Mouse (Mus musculus) liver, adult 2 months (tissue): ENCODE results near the gene Ube2i. TPM values are rescaled to one million over a fixed set of nuclear protein-coding genes. Genes with fewer than 3 reads are reported as not detected.

Experiments used
- DNase-seq: peaks from one replicate; pipeline ENCODE4 v3.0.0-alpha.2; 2011; ENCODE audit warnings: low read depth, low spot score; ENCODE audit errors: extremely low read depth
- H3K27ac ChIP-seq: fragments of 200-500 bp; replicated peaks from 2 replicates; pipeline ENCODE4 v1.5.1; 2012; ENCODE audit warnings: low read depth, mild to moderate bottlenecking, control low read depth, inconsistent platforms, low read length; ENCODE audit not compliant: insufficient read depth
- H3K27me3 ChIP-seq: fragments of 200-500 bp; 2 replicates; pipeline ENCODE4 v1.6.1; 2012; ENCODE audit warnings: mild to moderate bottlenecking, moderate library complexity, low read length, inconsistent platforms; ENCODE audit not compliant: control insufficient read depth, insufficient read depth
- H3K36me3 ChIP-seq: fragments of 200-500 bp; 2 replicates; pipeline ENCODE4 v1.6.1; 2012; ENCODE audit warnings: low read length, inconsistent platforms; ENCODE audit not compliant: control insufficient read depth, insufficient read depth
- H3K4me1 ChIP-seq: fragments of 200-500 bp; 2 replicates; pipeline ENCODE4 v1.6.1; 2011; ENCODE audit warnings: low read length; ENCODE audit not compliant: control insufficient read depth, insufficient read depth
- H3K4me3 ChIP-seq: fragments of 200-500 bp; 2 replicates; pipeline ENCODE4 v1.5.1; 2011; ENCODE audit warnings: low read depth, mild to moderate bottlenecking, control low read depth, low read length, moderate library complexity; ENCODE audit not compliant: insufficient read depth
- H3K79me2 ChIP-seq: fragments of 200-500 bp; 2 replicates; pipeline ENCODE4 v1.6.1; 2012; ENCODE audit warnings: inconsistent platforms, mild to moderate bottlenecking, low read length, moderate library complexity; ENCODE audit not compliant: control insufficient read depth, insufficient read depth
- H3K9ac ChIP-seq: fragments of 200-500 bp; 2 replicates; pipeline ENCODE4 v1.6.1; 2012; ENCODE audit warnings: low read depth, mild to moderate bottlenecking, control low read depth, inconsistent platforms, low read length
- CTCF ChIP-seq: fragments of 200-500 bp; IDR thresholded peaks from 2 replicates; pipeline ENCODE4 v1.5.1; 2011; ENCODE audit warnings: low read depth, low read length, control low read depth
- POLR2A ChIP-seq: fragments of 200-500 bp; IDR thresholded peaks from 2 replicates; pipeline ENCODE4 v1.6.1; 2011; ENCODE audit warnings: low read length, control low read depth; ENCODE audit not compliant: insufficient read depth; ENCODE audit errors: extremely low read depth
- WGBS: fragments of 180-500 bp; shearing (Covaris S2); methylation state at CpG from one replicate; pipeline ENCODE4 v1.1.7; 2018; 5-methylcytosine and 5-hydroxymethylcytosine counted together
- polyA plus RNA-seq: library from polyadenylated mRNA; depleted of rRNA; stranded (reverse); fragments of >200 nt; gene quantifications from 2 replicates; pipeline ENCODE4 v1.2.3, GENCODE M21; 2012; rRNA removed
- total RNA-seq: library from RNA; depleted of rRNA; stranded (reverse); fragments of >200 nt; gene quantifications from 2 replicates; pipeline ENCODE4 v1.2.3, GENCODE M21; 2014; rRNA removed

The Ube2i gene
- total and polyA plus RNA-seq, 2 experiments: 80.0 to 92.9 TPM

- H3K27ac ChIP-seq: no peak overlapping the region
- TF ChIP-seq POLR2A (no peak), CTCF (no peak)
- 94% methylated on average over 15 of the region's 15 CpGs for WGBS
Observed at GRCm38 (mm10) chr17:25219492-25220295, 54.7 kb downstream of the Ube2i start.

GRCm38 (mm10) chr17:25218967-25219366 is 55.5 kb downstream of the Ube2i start:
- no peak overlapping the region for H3K9ac ChIP-seq
- H3K27ac ChIP-seq: no peak overlapping the region
- no peak for DNase-seq
- peaks cover 12% of the 10 kb centered on the region; the same call in 1 of the 2 replicates for H3K79me2 ChIP-seq
- peaks cover 17% of the 10 kb centered on the region for H3K4me1 ChIP-seq
- WGBS: 94% methylated on average over 9 of the region's 9 CpGs
- peaks cover 5% of the 10 kb centered on the region for H3K36me3 ChIP-seq
- TF ChIP-seq CTCF (no peak), POLR2A (no peak)
- no peaks in the 10 kb centered on the region for H3K27me3 ChIP-seq
- no peak overlapping the region for H3K4me3 ChIP-seq

More at GRCm38 (mm10) chr17:25219492-25220295, 54.7 kb downstream of the Ube2i start:
- Histone ChIP-seq H3K4me1 (peaks cover 21% of the 10 kb centered on the region), H3K9ac (no peak overlapping the region), H3K4me3 (no peak overlapping the region), H3K36me3 (0 out of 2 replicates have a peak, but pooled peaks cover 1% of the 10 kb centered on the region), H3K79me2 (peaks cover 18% of the 10 kb centered on the region; the same call in 1 of the 2 replicates), H3K27me3 (no peaks in the 10 kb centered on the region)
- no peak for DNase-seq

- Histone ChIP-seq H3K27me3 (no peaks in the 10 kb centered on the region), H3K4me3 (no peak overlapping the region), H3K27ac (no peak overlapping the region), H3K79me2 (no peaks in the 10 kb centered on the region), H3K9ac (no peak overlapping the region), H3K4me1 (no peaks in the 10 kb centered on the region), H3K36me3 (peaks cover 12% of the 10 kb centered on the region)
- no peak for DNase-seq
- no peak for TF ChIP-seq CTCF
- no peak for TF ChIP-seq POLR2A
- WGBS: 90% methylated on average over 3 of the region's 3 CpGs
Observed at GRCm38 (mm10) chr17:25215431-25215830, 59.0 kb downstream of the Ube2i start.

Other genes with a start within 250 kb of the Ube2i start
- 22.3 and 23.9 TPM in 2 replicates for gene Tmem204, start 191.0 kb downstream of the Ube2i start, total RNA-seq
- 15.7 and 19.1 TPM in 2 replicates for gene Tmem204, start 191.0 kb downstream of the Ube2i start, polyA plus RNA-seq
- 3.2 and 5.4 TPM in 2 replicates for gene Telo2, start 158.7 kb downstream of the Ube2i start, total RNA-seq
- 5.7 and 7.3 TPM in 2 replicates for gene Telo2, start 158.7 kb downstream of the Ube2i start, polyA plus RNA-seq
- not detected in 2 replicates for gene Ptx4, start 153.9 kb downstream of the Ube2i start, total RNA-seq
- gene Ptx4, start 153.9 kb downstream of the Ube2i start, polyA plus RNA-seq: not detected in 2 replicates
- 16.7 and 17.9 TPM in 2 replicates for gene Clcn7, start 141.2 kb downstream of the Ube2i start, total RNA-seq
- 25.2 and 30.5 TPM in 2 replicates for gene Clcn7, start 141.2 kb downstream of the Ube2i start, polyA plus RNA-seq
- gene Ccdc154, start 112.2 kb downstream of the Ube2i start, total RNA-seq: 0.13 TPM in 1 of 2 replicates, not detected in the other
- 0.07 TPM in 1 of 2 replicates, not detected in the other for gene Ccdc154, start 112.2 kb downstream of the Ube2i start, polyA plus RNA-seq
- gene Gm38655, start 99.2 kb downstream of the Ube2i start, total RNA-seq: not detected in 2 replicates
- gene Gm38655, start 99.2 kb downstream of the Ube2i start, polyA plus RNA-seq: not detected in 2 replicates
- gene BC003965, start 90.1 kb downstream of the Ube2i start, total RNA-seq: 11.2 and 12.1 TPM in 2 replicates
- 14.7 and 15.4 TPM in 2 replicates for gene BC003965, start 90.1 kb downstream of the Ube2i start, polyA plus RNA-seq
- 9.4 and 10.4 TPM in 2 replicates for gene Unkl, start 86.2 kb downstream of the Ube2i start, total RNA-seq
- gene Unkl, start 86.2 kb downstream of the Ube2i start, polyA plus RNA-seq: 28.0 and 29.0 TPM in 2 replicates
- 32.1 and 33.0 TPM in 2 replicates for gene Gnptg, start 34.5 kb downstream of the Ube2i start, total RNA-seq
- gene Gnptg, start 34.5 kb downstream of the Ube2i start, polyA plus RNA-seq: 37.4 and 41.4 TPM in 2 replicates
- 14.0 and 16.7 TPM in 2 replicates for gene Tsr3, start 34.5 kb downstream of the Ube2i start, total RNA-seq
- 18.8 and 19.3 TPM in 2 replicates for gene Tsr3, start 34.5 kb downstream of the Ube2i start, polyA plus RNA-seq
- gene Baiap3, start 18.3 kb downstream of the Ube2i start, total RNA-seq: 0.13 and 0.18 TPM in 2 replicates
- 0.43 and 1.2 TPM in 2 replicates for gene Baiap3, start 18.3 kb downstream of the Ube2i start, polyA plus RNA-seq
- gene Prss34, start 23.8 kb upstream of the Ube2i start, total RNA-seq: not detected in 2 replicates
- not detected in 2 replicates for gene Prss34, start 23.8 kb upstream of the Ube2i start, polyA plus RNA-seq
- gene Prss28, start 34.0 kb upstream of the Ube2i start, total RNA-seq: not detected in 2 replicates
- not detected in 2 replicates for gene Prss28, start 34.0 kb upstream of the Ube2i start, polyA plus RNA-seq
- gene Prss29, start 44.0 kb upstream of the Ube2i start, total RNA-seq: not detected in 2 replicates
- gene Prss29, start 44.0 kb upstream of the Ube2i start, polyA plus RNA-seq: not detected in 2 replicates
- gene Tpsab1, start 70.9 kb upstream of the Ube2i start, total RNA-seq: not detected in 2 replicates
- not detected in 2 replicates for gene Tpsab1, start 70.9 kb upstream of the Ube2i start, polyA plus RNA-seq
- not detected in 2 replicates for gene Tpsb2, start 91.7 kb upstream of the Ube2i start, total RNA-seq
- not detected in 2 replicates for gene Tpsb2, start 91.7 kb upstream of the Ube2i start, polyA plus RNA-seq
- gene Tpsg1, start 94.7 kb upstream of the Ube2i start, total RNA-seq: not detected in 2 replicates
- 0.12 TPM in 1 of 2 replicates, not detected in the other for gene Tpsg1, start 94.7 kb upstream of the Ube2i start, polyA plus RNA-seq
- gene Cacna1h, start 159.2 kb upstream of the Ube2i start, total RNA-seq: 0.27 TPM in 1 of 2 replicates, not detected in the other
- gene Cacna1h, start 159.2 kb upstream of the Ube2i start, polyA plus RNA-seq: 0.02 and 0.05 TPM in 2 replicates
- gene Tekt4, start 180.0 kb upstream of the Ube2i start, total RNA-seq: not detected in 2 replicates
- gene Tekt4, start 180.0 kb upstream of the Ube2i start, polyA plus RNA-seq: not detected in 2 replicates
- gene Sstr5, start 222.7 kb upstream of the Ube2i start, total RNA-seq: not detected in 2 replicates
- gene Sstr5, start 222.7 kb upstream of the Ube2i start, polyA plus RNA-seq: not detected in 2 replicates